Mouse (Mus musculus) kidney, embryonic 16.5 days (tissue): ENCODE measurements at regions not wholly inside any gene's neighbourhood (a gene's known extent, or its start where the extent isn't known, plus 50 kb on each side); places are given as distances from the start of the nearest gene placed in this dataset.
"Not testable (repeated sequence)": the region's sequence is repeated elsewhere in the genome, so short reads cannot be mapped to it uniquely, and the experiment has no call there.

Experiments used
- ATAC-seq: fragments of 200-750 bp; cut with Nextera tagmentation; 2 replicates; pipeline ENCODE4 v1.8.0; 2017; ENCODE audit warnings: moderate TSS enrichment; ENCODE audit not compliant: low FRiP score, low TSS enrichment
- H3K27ac ChIP-seq: fragments of 300-500 bp; sonication (generic); 2 replicates; pipeline ENCODE4 v1.5.1; 2014; ENCODE audit warnings: low read length
- H3K27me3 ChIP-seq: fragments of 300-500 bp; sonication (generic); 2 replicates; pipeline ENCODE4 v1.6.1; 2014; ENCODE audit warnings: low read length, control low read depth, mixed read lengths; ENCODE audit not compliant: insufficient read depth
- H3K36me3 ChIP-seq: fragments of 300-500 bp; sonication (generic); 2 replicates; pipeline ENCODE4 v1.6.1; 2014; ENCODE audit warnings: low read length, control low read depth, mixed read lengths; ENCODE audit not compliant: insufficient read depth
- H3K4me1 ChIP-seq: fragments of 300-500 bp; sonication (generic); 2 replicates; pipeline ENCODE4 v1.6.1; 2014; ENCODE audit warnings: low read length, control low read depth, mixed read lengths; ENCODE audit not compliant: insufficient read depth
- H3K4me2 ChIP-seq: fragments of 300-500 bp; sonication (generic); replicated peaks from 2 replicates; pipeline ENCODE4 v1.6.1; 2014; ENCODE audit warnings: low read depth, low read length
- H3K4me3 ChIP-seq: fragments of 300-500 bp; sonication (generic); 2 replicates; pipeline ENCODE4 v1.5.1; 2014; ENCODE audit warnings: mild to moderate bottlenecking, low read length
- H3K9ac ChIP-seq: fragments of 300-500 bp; sonication (generic); replicated peaks from 2 replicates; pipeline ENCODE4 v1.6.1; 2014; ENCODE audit warnings: low read length
- H3K9me3 ChIP-seq: fragments of 300-500 bp; sonication (generic); 2 replicates; pipeline ENCODE4 v1.6.1; 2016; ENCODE audit warnings: low read length, control low read depth
- WGBS: fragments of 180-500 bp; shearing (Covaris S2); extraction: QIAGEN DNeasy Blood & Tissue Kit; methylation state at CpG from one replicate; pipeline ENCODE4 v1.1.7; 2014; 5-methylcytosine and 5-hydroxymethylcytosine counted together

- peak; percentile 97 for ATAC-seq
- no peaks in the 10 kb centered on the region for H3K36me3 ChIP-seq
- no peak overlapping the region for H3K4me2 ChIP-seq
Observed at GRCm38 (mm10) chr3:121588737-121589493, 56.7 kb upstream of the Slc44a3 start.

GRCm38 (mm10) chr3:121585306-121585705 lies 53.1 kb upstream of the Slc44a3 start:
- no peak for ATAC-seq
- 91% methylated on average over 5 of the region's 5 CpGs for WGBS
- Histone ChIP-seq H3K9me3 (peaks cover under 1% of the 10 kb centered on the region; the same call in 1 of the 2 replicates), H3K27ac (no peak overlapping the region), H3K36me3 (no peaks in the 10 kb centered on the region), H3K4me3 (no peak overlapping the region), H3K4me2 (no peak overlapping the region), H3K4me1 (peaks cover 32% of the 10 kb centered on the region), H3K9ac (no peak overlapping the region), H3K27me3 (no peaks in the 10 kb centered on the region)

More at GRCm38 (mm10) chr3:121588737-121589493, 56.7 kb upstream of the Slc44a3 start:
- Histone ChIP-seq H3K27me3 (no peaks in the 10 kb centered on the region), H3K9me3 (peaks cover 7% of the 10 kb centered on the region; the same call in 1 of the 2 replicates), H3K9ac (no peak overlapping the region), H3K4me3 (no peak overlapping the region), H3K4me1 (peaks cover 34% of the 10 kb centered on the region), H3K27ac (peak overlapping the region; percentile 89)
- 19% methylated on average over 14 of the region's 14 CpGs for WGBS

- Histone ChIP-seq H3K4me2 (no peak overlapping the region), H3K36me3 (no peaks in the 10 kb centered on the region), H3K27me3 (no peaks in the 10 kb centered on the region), H3K9ac (no peak overlapping the region), H3K4me3 (no peak overlapping the region), H3K4me1 (peaks cover 29% of the 10 kb centered on the region), H3K27ac (no peak overlapping the region), H3K9me3 (no peaks in the 10 kb centered on the region)
- 67% methylated on average over 5 of the region's 5 CpGs for WGBS
- no peak for ATAC-seq
Observed at GRCm38 (mm10) chr3:121584736-121585151, 52.5 kb upstream of the Slc44a3 start.

- ATAC-seq, result no peak
- Histone ChIP-seq H3K27ac (no peak overlapping the region), H3K36me3 (no peaks in the 10 kb centered on the region)
Observed at GRCm38 (mm10) chr3:121584317-121584716, 52.1 kb upstream of the Slc44a3 start.

GRCm38 (mm10) chr3:121582711-121583110 lies 50.5 kb upstream of the Slc44a3 start:
- WGBS, result 84% methylated on average over 4 of the region's 4 CpGs
- H3K9ac ChIP-seq, ATAC-seq, H3K4me2 ChIP-seq, H3K9me3 ChIP-seq, H3K27ac ChIP-seq, H3K36me3 ChIP-seq, H3K4me3 ChIP-seq, H3K27me3 ChIP-seq: not testable (repeated sequence)
- H3K4me1 ChIP-seq, result peaks cover 16% of the 10 kb centered on the region

More at GRCm38 (mm10) chr3:121584317-121584716, 52.1 kb upstream of the Slc44a3 start:
- H3K4me2 ChIP-seq, result no peak overlapping the region
- H3K4me3 ChIP-seq, result no peak overlapping the region
- no peaks in the 10 kb centered on the region for H3K27me3 ChIP-seq
- H3K9ac ChIP-seq, result no peak overlapping the region
- H3K4me1 ChIP-seq, result peaks cover 24% of the 10 kb centered on the region
- no peaks in the 10 kb centered on the region for H3K9me3 ChIP-seq
